8 mouse cellular contexts compared by ENCODE assay signal in genomic region chr9:108570207-108570896, GRCm38 (mm10). TPM values are rescaled to one million over a fixed set of nuclear protein-coding genes. Genes with fewer than 3 reads are reported as not detected.
A peak's percentile ranks its signal among the peaks of the same experiment; 100 is the strongest.
DNase-seq lines count a peak whose midpoint lies in the region; ATAC-seq lines count a peak whose summit lies in the region.

No protein-coding gene starts in this region.

- H3K4me2 ChIP-seq in forebrain, embryonic 11.5 days (ENCODE audit: low read depth, low read length, severe bottlenecking) = peak overlapping the region; percentile 93

- H3K27me3 ChIP-seq in forebrain, embryonic 11.5 days (ENCODE audit: control insufficient read depth, insufficient read depth, low read length) = no peaks in the 10 kb centered on the region

- WGBS in forebrain, embryonic 11.5 days = 3% methylated on average over 40 of the region's 40 CpGs

- peak overlapping the region; percentile 57 for H3K9ac ChIP-seq in forebrain, embryonic 11.5 days (ENCODE audit: low read length)

- DNase-seq in MN1 (ENCODE audit: low spot score) = peak; percentile 87
- DNase-seq in c-Kit-negative CD71-positive TER-119-positive erythroid progenitor cells, embryonic 14.5 days (ENCODE audit: low read depth, low spot score) = peak; percentile 65
- peak; percentile 86 for DNase-seq in forebrain, embryonic 11.5 days (ENCODE audit: low spot score)
- DNase-seq in layer of hippocampus, postnatal 10 days (ENCODE audit: low spot score in 2 of 2) = peak; percentile 75 to 77
- peak; percentile 81 to 86 for DNase-seq in lung, postnatal 4 days
- DNase-seq in right cerebral cortex, adult 2 months (ENCODE audit: low spot score in 2 of 2) = peak; percentile 76 to 83
- DNase-seq in urinary bladder, postnatal 36 days (ENCODE audit: low spot score in 2 of 2) = peak; percentile 72 to 81

- peak overlapping the region; percentile 51 for H3K4me3 ChIP-seq in forebrain, embryonic 11.5 days (ENCODE audit: low read depth, low read length)

- H3K9me3 ChIP-seq in forebrain, embryonic 11.5 days (ENCODE audit: control insufficient read depth, low read length) = no peaks in the 10 kb centered on the region

- ATAC-seq in forebrain, embryonic 11.5 days (replicated peaks; ENCODE audit: low FRiP score) = peak; percentile 4; the same call in 1 of the 2 replicates
- 0 out of 4 replicates have a peak, but pooled peaks have one; percentile 13 to 23 for ATAC-seq in hematopoietic stem cell, adult 5-6 weeks (replicated peaks in 1 of 2; ENCODE audit: insufficient read depth in 1 of 2, low FRiP score in 2 of 2, low TSS enrichment in 1 of 2, low read depth in 1 of 2, poor library complexity in 2 of 2, severe bottlenecking in 2 of 2)

- H3K4me1 ChIP-seq in forebrain, embryonic 11.5 days (replicated peaks; ENCODE audit: control insufficient read depth, insufficient read depth, low read length) = peaks cover 28% of the 10 kb centered on the region

- peaks cover 18% of the 10 kb centered on the region; the same call in 1 of the 2 replicates for H3K36me3 ChIP-seq in forebrain, embryonic 11.5 days (ENCODE audit: control insufficient read depth, insufficient read depth, low read length)

- H3K27ac ChIP-seq in forebrain, embryonic 11.5 days (ENCODE audit: low read depth, low read length) = peak overlapping the region; percentile 53; the same call in 1 of the 2 replicates

RNA-seq across cellular contexts. Expression of gene Dalrd3, which starts 0.7 kb away (rescaled TPM):
- polyA plus RNA-seq in forebrain, embryonic 11.5 days (2014; fragmentation: Nextera tagmentation; extraction: Ambion mirVana) = 176 and 195 TPM in 2 replicates
- total RNA-seq in hematopoietic stem cell, adult 5-6 weeks (2017) = 39.5 and 54.8 TPM in 2 replicates
- total RNA-seq in layer of hippocampus, postnatal 10 days (2021) = 10 to 100 TPM; 74.3 to 83.8 TPM

RNA-seq across cellular contexts. Expression of gene Ndufaf3, which starts 3.1 kb away (rescaled TPM):
- 50.1 and 53.2 TPM in 2 replicates for polyA plus RNA-seq in forebrain, embryonic 11.5 days (2014; fragmentation: Nextera tagmentation; extraction: Ambion mirVana)
- 11.1 and 15.9 TPM in 2 replicates for total RNA-seq in hematopoietic stem cell, adult 5-6 weeks (2017)
- total RNA-seq in layer of hippocampus, postnatal 10 days (2021) = 10 to 100 TPM; 59.6 to 63.4 TPM

RNA-seq across cellular contexts. Expression of gene Wdr6, which starts 8.2 kb away (rescaled TPM):
- 196 TPM in 2 replicates for polyA plus RNA-seq in forebrain, embryonic 11.5 days (2014; fragmentation: Nextera tagmentation; extraction: Ambion mirVana)
- total RNA-seq in hematopoietic stem cell, adult 5-6 weeks (2017) = 28.8 and 35.4 TPM in 2 replicates
- total RNA-seq in layer of hippocampus, postnatal 10 days (2021) = 100 to 1,000 TPM; 239 to 247 TPM

RNA-seq across cellular contexts. Expression of gene Impdh2, which starts 10.3 kb away (rescaled TPM):
- 197 and 199 TPM in 2 replicates for polyA plus RNA-seq in forebrain, embryonic 11.5 days (2014; fragmentation: Nextera tagmentation; extraction: Ambion mirVana)
- 320 and 384 TPM in 2 replicates for total RNA-seq in hematopoietic stem cell, adult 5-6 weeks (2017)
- total RNA-seq in layer of hippocampus, postnatal 10 days (2021) = 10 to 100 TPM; 78.2 to 83.9 TPM

RNA-seq across cellular contexts. Expression of gene P4htm, which starts 27.1 kb away (rescaled TPM):
- 11.9 and 12.6 TPM in 2 replicates for polyA plus RNA-seq in forebrain, embryonic 11.5 days (2014; fragmentation: Nextera tagmentation; extraction: Ambion mirVana)
- 2.1 and 5.4 TPM in 2 replicates for total RNA-seq in hematopoietic stem cell, adult 5-6 weeks (2017)
- 10 to 100 TPM; 48.7 to 49.0 TPM for total RNA-seq in layer of hippocampus, postnatal 10 days (2021)

Comparison
In these comparisons a context has a peak if more than half of its experiments do, and no peak if none do; other contexts are left out.
1. Peak in every context shown above with its lines: DNase-seq, ATAC-seq, H3K4me3 ChIP-seq and H3K27ac ChIP-seq.